Mouse (Mus musculus): Measurements from ENCODE around the gene Tmem143.

DNA sequence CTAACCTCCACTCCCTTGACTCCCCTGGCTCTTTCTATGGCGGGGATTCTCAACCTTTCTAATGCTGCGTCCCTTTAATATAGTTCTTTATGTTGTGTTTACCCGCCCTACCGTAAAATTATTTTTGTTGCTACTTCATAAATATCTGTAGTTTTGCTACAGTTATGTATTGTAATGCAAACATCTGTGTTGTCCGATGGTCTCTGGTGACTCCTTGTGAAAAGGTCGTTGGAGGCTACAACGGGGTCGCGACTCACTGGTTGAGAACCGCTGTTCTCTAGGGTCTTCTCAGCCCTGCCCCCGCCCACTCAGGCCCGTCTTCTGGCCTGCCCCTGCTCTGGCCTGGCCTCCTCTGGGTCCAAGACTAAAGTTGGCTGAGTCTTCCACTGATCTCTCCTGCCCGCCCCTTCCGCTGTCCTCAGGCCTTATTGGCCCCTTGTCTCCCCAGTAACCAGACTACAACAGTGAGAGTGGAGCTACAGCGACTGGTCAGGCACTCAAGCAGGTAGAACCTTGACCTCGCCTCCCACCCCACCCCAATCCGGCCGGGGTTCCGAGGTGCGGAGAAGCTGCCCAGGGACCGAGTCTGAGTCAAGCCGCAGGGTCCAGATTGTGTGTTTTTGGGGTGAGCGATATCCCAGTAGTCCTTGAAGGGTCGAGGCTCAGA, 27.2 kb downstream of the Tmem143 start, which contains the start of gene Ccdc114:
- TF ChIP-seq CTCF (conservative IDR thresholded peaks at IDR 0.05 in 1 of 2, IDR thresholded peaks at IDR 0.05 in 1 of 2; ENCODE audit: low read depth in 2 of 2, low read length in 2 of 2) (no peak), ZKSCAN1 (IDR thresholded peaks at IDR 0.05; ENCODE audit: borderline replicate concordance, low read depth, low read length) (no peak), POLR2A (IDR thresholded peaks at IDR 0.05; ENCODE audit: low read depth, low read length) (no peak), EP300 (IDR thresholded peaks at IDR 0.05; ENCODE audit: low read length) (no peak)

Data from CH12.LX (cell line).